ENCODE assay signal across 23 mouse cellular contexts in the genomic region with DNA sequence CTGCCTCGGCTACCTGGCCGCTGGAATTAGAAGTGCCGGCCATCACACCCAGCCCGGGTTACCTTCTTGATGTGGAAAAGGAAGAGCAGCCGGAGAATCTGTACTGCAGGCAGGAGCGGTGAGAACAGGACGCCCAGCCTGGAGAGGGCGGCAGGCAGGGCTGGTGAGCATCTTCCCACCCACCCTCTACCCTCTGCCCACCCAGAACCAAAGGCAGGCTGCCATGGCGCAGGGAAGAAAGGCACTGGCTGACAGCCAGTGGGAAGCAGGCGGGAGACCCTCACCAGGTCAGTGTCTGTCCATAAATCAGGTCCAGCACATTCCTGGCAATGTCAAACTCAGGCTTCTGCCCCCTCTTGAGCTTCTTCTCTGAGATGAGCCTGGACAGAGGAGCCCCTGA. TPM values are rescaled to one million over a fixed set of nuclear protein-coding genes. Genes with fewer than 3 reads are reported as not detected.
A peak's percentile ranks its signal among the peaks of the same experiment; 100 is the strongest.
DNase-seq lines count a peak whose midpoint lies in the region; ATAC-seq and TF ChIP-seq lines count a peak whose summit lies in the region.
"Had no signal": no experiment of that assay in that cellular context is flagged by ENCODE, and none has a peak within 500 bp of the region (broad histone marks: within the 10 kb centered on the region; RNA-seq: fewer than 3 reads in every experiment).

No protein-coding gene starts in this region.

- H3K9ac ChIP-seq in hindbrain, embryonic 15.5 days = no peak overlapping the region
- H3K9ac ChIP-seq in hindbrain, embryonic 11.5 days (ENCODE audit: low read depth, low read length) = no peak overlapping the region
- no peak overlapping the region for H3K9ac ChIP-seq in midbrain, postnatal 0 days (replicated peaks; ENCODE audit: low read length, poor library complexity, severe bottlenecking)
- H3K9ac ChIP-seq in midbrain, embryonic 16.5 days (ENCODE audit: low read depth, low read length) = no peak overlapping the region
- H3K9ac ChIP-seq in intestine, embryonic 15.5 days = no peak overlapping the region
- H3K9ac ChIP-seq in neural tube, embryonic 14.5 days (replicated peaks; ENCODE audit: low read depth, low read length) = no peak overlapping the region
- H3K9ac ChIP-seq: embryonic facial prominence, embryonic 15.5 days; heart, embryonic 13.5 days had no signal

- 0 out of 2 replicates have a peak, but pooled peaks have one; percentile 35 for ATAC-seq in hindbrain, embryonic 15.5 days (ENCODE audit: low FRiP score, low read depth)
- no peak for ATAC-seq in hindbrain, embryonic 11.5 days (ENCODE audit: low FRiP score)
- no peak for ATAC-seq in midbrain, postnatal 0 days (ENCODE audit: low FRiP score)
- ATAC-seq in midbrain, embryonic 16.5 days = no peak
- 0 out of 2 replicates have a peak, but pooled peaks have one; percentile 17 for ATAC-seq in intestine, embryonic 15.5 days
- ATAC-seq in neural tube, embryonic 14.5 days (ENCODE audit: low read depth) = peak; percentile 73; the same call in 1 of the 2 replicates

- 76% methylated on average over 10 of the region's 10 CpGs for WGBS in hindbrain, embryonic 15.5 days
- 91% methylated on average over 10 of the region's 10 CpGs for WGBS in hindbrain, embryonic 11.5 days
- WGBS in midbrain, postnatal 0 days = 87% methylated on average over 10 of the region's 10 CpGs
- 91% methylated on average over 10 of the region's 10 CpGs for WGBS in midbrain, embryonic 16.5 days
- 69% methylated on average over 10 of the region's 10 CpGs for WGBS in intestine, embryonic 15.5 days
- 63% methylated on average over 10 of the region's 10 CpGs for WGBS in neural tube, embryonic 14.5 days

- H3K27me3 ChIP-seq in hindbrain, embryonic 15.5 days = no peaks in the 10 kb centered on the region
- no peaks in the 10 kb centered on the region for H3K27me3 ChIP-seq in hindbrain, embryonic 11.5 days (ENCODE audit: control insufficient read depth, insufficient read depth, low read length)
- no peaks in the 10 kb centered on the region for H3K27me3 ChIP-seq in midbrain, postnatal 0 days (ENCODE audit: insufficient read depth, low read length)
- H3K27me3 ChIP-seq in midbrain, embryonic 16.5 days (ENCODE audit: control insufficient read depth, insufficient read depth, low read depth, low read length) = no peaks in the 10 kb centered on the region
- no peaks in the 10 kb centered on the region for H3K27me3 ChIP-seq in intestine, embryonic 15.5 days (replicated peaks)
- H3K27me3 ChIP-seq in neural tube, embryonic 14.5 days (ENCODE audit: control insufficient read depth, insufficient read depth, low read length) = no peaks in the 10 kb centered on the region
- H3K27me3 ChIP-seq: embryonic facial prominence, embryonic 15.5 days; heart, embryonic 13.5 days had no signal

- TF ChIP-seq CTCF in midbrain, postnatal 0 days (IDR thresholded peaks at IDR 0.05) = no peak

- no peak overlapping the region for H3K4me2 ChIP-seq in hindbrain, embryonic 15.5 days
- H3K4me2 ChIP-seq in hindbrain, embryonic 11.5 days (replicated peaks; ENCODE audit: low read depth, low read length) = no peak overlapping the region
- no peak overlapping the region for H3K4me2 ChIP-seq in midbrain, postnatal 0 days (ENCODE audit: low read depth, low read length, poor library complexity, severe bottlenecking)
- H3K4me2 ChIP-seq in midbrain, embryonic 16.5 days (ENCODE audit: low read length) = no peak overlapping the region
- H3K4me2 ChIP-seq in intestine, embryonic 15.5 days (replicated peaks) = no peak overlapping the region
- no peak overlapping the region for H3K4me2 ChIP-seq in neural tube, embryonic 14.5 days (ENCODE audit: low read depth, low read length)
- H3K4me2 ChIP-seq: embryonic facial prominence, embryonic 15.5 days; heart, embryonic 13.5 days had no signal

- no peak overlapping the region for H3K27ac ChIP-seq in hindbrain, embryonic 15.5 days (replicated peaks)
- no peak overlapping the region for H3K27ac ChIP-seq in hindbrain, embryonic 11.5 days (ENCODE audit: low read depth, low read length)
- no peak overlapping the region for H3K27ac ChIP-seq in midbrain, postnatal 0 days (ENCODE audit: low read depth, low read length)
- no peak overlapping the region for H3K27ac ChIP-seq in midbrain, embryonic 16.5 days (ENCODE audit: low read length)
- H3K27ac ChIP-seq in intestine, embryonic 15.5 days = no peak overlapping the region
- H3K27ac ChIP-seq in neural tube, embryonic 14.5 days (ENCODE audit: low read depth, low read length) = no peak overlapping the region
- H3K27ac ChIP-seq: embryonic facial prominence, embryonic 15.5 days; heart, embryonic 13.5 days had no signal

- H3K4me3 ChIP-seq in hindbrain, embryonic 15.5 days = no peak overlapping the region
- H3K4me3 ChIP-seq in hindbrain, embryonic 11.5 days (ENCODE audit: low read depth, low read length) = no peak overlapping the region
- H3K4me3 ChIP-seq in midbrain, postnatal 0 days (ENCODE audit: low read depth, low read length) = no peak overlapping the region
- no peak overlapping the region for H3K4me3 ChIP-seq in midbrain, embryonic 16.5 days (ENCODE audit: low read depth, low read length)
- H3K4me3 ChIP-seq in intestine, embryonic 15.5 days (replicated peaks) = no peak overlapping the region
- H3K4me3 ChIP-seq in neural tube, embryonic 14.5 days (ENCODE audit: low read depth, low read length) = no peak overlapping the region
- H3K4me3 ChIP-seq: embryonic facial prominence, embryonic 15.5 days; erythroblast, embryonic 14.5 days; forebrain, embryonic 10.5 days; heart, embryonic 13.5 days had no signal

- H3K4me1 ChIP-seq in hindbrain, embryonic 15.5 days (replicated peaks) = peaks cover 15% of the 10 kb centered on the region
- H3K4me1 ChIP-seq in hindbrain, embryonic 11.5 days (replicated peaks; ENCODE audit: control insufficient read depth, insufficient read depth, low read length) = no peaks in the 10 kb centered on the region
- H3K4me1 ChIP-seq in midbrain, postnatal 0 days (ENCODE audit: insufficient read depth, low read length) = no peaks in the 10 kb centered on the region
- H3K4me1 ChIP-seq in midbrain, embryonic 16.5 days (ENCODE audit: control insufficient read depth, insufficient read depth, low read length) = no peaks in the 10 kb centered on the region
- peaks cover 13% of the 10 kb centered on the region for H3K4me1 ChIP-seq in intestine, embryonic 15.5 days (replicated peaks)
- 0 out of 2 replicates have a peak, but pooled peaks cover 3% of the 10 kb centered on the region for H3K4me1 ChIP-seq in neural tube, embryonic 14.5 days (ENCODE audit: control insufficient read depth, insufficient read depth, low read length)
- H3K4me1 ChIP-seq: embryonic facial prominence, embryonic 15.5 days had no signal

- H3K9me3 ChIP-seq in hindbrain, embryonic 15.5 days = no peaks in the 10 kb centered on the region
- no peaks in the 10 kb centered on the region for H3K9me3 ChIP-seq in hindbrain, embryonic 11.5 days (ENCODE audit: control insufficient read depth, low read length)
- H3K9me3 ChIP-seq in midbrain, postnatal 0 days (ENCODE audit: low read length) = no peaks in the 10 kb centered on the region
- no peaks in the 10 kb centered on the region for H3K9me3 ChIP-seq in midbrain, embryonic 16.5 days (replicated peaks; ENCODE audit: control insufficient read depth, low read length, poor library complexity, severe bottlenecking)
- no peaks in the 10 kb centered on the region for H3K9me3 ChIP-seq in intestine, embryonic 15.5 days
- no peaks in the 10 kb centered on the region for H3K9me3 ChIP-seq in neural tube, embryonic 14.5 days (ENCODE audit: control insufficient read depth, low read length)
- H3K9me3 ChIP-seq: embryonic facial prominence, embryonic 15.5 days; forebrain, embryonic 10.5 days; heart, embryonic 13.5 days had no signal

- no peaks in the 10 kb centered on the region for H3K36me3 ChIP-seq in hindbrain, embryonic 15.5 days
- no peaks in the 10 kb centered on the region for H3K36me3 ChIP-seq in hindbrain, embryonic 11.5 days (ENCODE audit: control insufficient read depth, insufficient read depth, low read length)
- no peaks in the 10 kb centered on the region for H3K36me3 ChIP-seq in midbrain, postnatal 0 days (ENCODE audit: insufficient read depth, low read length)
- 0 out of 2 replicates have a peak, but pooled peaks cover under 1% of the 10 kb centered on the region for H3K36me3 ChIP-seq in midbrain, embryonic 16.5 days (ENCODE audit: control insufficient read depth, insufficient read depth, low read length)
- 0 out of 2 replicates have a peak, but pooled peaks cover 2% of the 10 kb centered on the region for H3K36me3 ChIP-seq in intestine, embryonic 15.5 days
- H3K36me3 ChIP-seq in neural tube, embryonic 14.5 days (ENCODE audit: control insufficient read depth, insufficient read depth, low read length) = no peaks in the 10 kb centered on the region

- DNase-seq in hindbrain, embryonic 11.5 days (ENCODE audit: low spot score) = no peak
- DNase-seq in midbrain, postnatal 0 days (ENCODE audit: low spot score) = peak; percentile 15
- no peak for DNase-seq in frontal cortex, postnatal 36 days (ENCODE audit: low spot score in 2 of 2)
- DNase-seq in urinary bladder, adult 18-20 months (ENCODE audit: low spot score in 2 of 2) = no peak
- DNase-seq: adrenal gland, adult 2 months; adrenal gland, postnatal 25 days; cerebellum, adult 18-20 months; embryo, embryonic 11 days; gastrocnemius, postnatal 14 days; heart, postnatal 36 days had no signal

RNA-seq across cellular contexts. Expression of gene Tmc8, which starts 11.5 kb away (rescaled TPM):
- 0.77 and 0.83 TPM in 2 replicates for polyA plus RNA-seq in hindbrain, embryonic 15.5 days (2015; fragmentation: Nextera tagmentation; extraction: Ambion mirVana)
- polyA plus RNA-seq in hindbrain, embryonic 11.5 days (2014; fragmentation: Nextera tagmentation; extraction: Ambion mirVana) = 0.86 and 0.93 TPM in 2 replicates
- 0.33 and 3.2 TPM in 2 replicates for total RNA-seq in midbrain, postnatal 0 days (2014; rRNA removed)
- polyA plus RNA-seq in midbrain, postnatal 0 days (2015; fragmentation: Nextera tagmentation; extraction: Ambion mirVana) = 0.79 and 1.2 TPM in 2 replicates
- polyA plus RNA-seq in midbrain, embryonic 16.5 days (2015; fragmentation: Nextera tagmentation; extraction: Ambion mirVana) = 0.73 and 1.6 TPM in 2 replicates
- 6.6 and 7.7 TPM in 2 replicates for polyA plus RNA-seq in intestine, embryonic 15.5 days (2015; fragmentation: Nextera tagmentation; extraction: Ambion mirVana)
- 0.64 and 1.7 TPM in 2 replicates for polyA plus RNA-seq in neural tube, embryonic 14.5 days (2014; fragmentation: Nextera tagmentation; extraction: Ambion mirVana)

RNA-seq across cellular contexts. Expression of gene Tmc6, which starts 11.6 kb away (rescaled TPM):
- polyA plus RNA-seq in hindbrain, embryonic 15.5 days (2015; fragmentation: Nextera tagmentation; extraction: Ambion mirVana) = 6.0 TPM in 2 replicates
- 8.1 and 9.5 TPM in 2 replicates for polyA plus RNA-seq in hindbrain, embryonic 11.5 days (2014; fragmentation: Nextera tagmentation; extraction: Ambion mirVana)
- total RNA-seq in midbrain, postnatal 0 days (2014; rRNA removed) = 2.8 and 3.9 TPM in 2 replicates
- 2.2 and 3.1 TPM in 2 replicates for polyA plus RNA-seq in midbrain, postnatal 0 days (2015; fragmentation: Nextera tagmentation; extraction: Ambion mirVana)
- 4.2 and 4.5 TPM in 2 replicates for polyA plus RNA-seq in midbrain, embryonic 16.5 days (2015; fragmentation: Nextera tagmentation; extraction: Ambion mirVana)
- 28.3 and 34.7 TPM in 2 replicates for polyA plus RNA-seq in intestine, embryonic 15.5 days (2015; fragmentation: Nextera tagmentation; extraction: Ambion mirVana)
- polyA plus RNA-seq in neural tube, embryonic 14.5 days (2014; fragmentation: Nextera tagmentation; extraction: Ambion mirVana) = 3.9 and 4.8 TPM in 2 replicates

RNA-seq across cellular contexts. Expression of gene 6030468B19Rik, which starts 27.1 kb away (rescaled TPM):
- not detected in 2 replicates for polyA plus RNA-seq in hindbrain, embryonic 15.5 days (2015; fragmentation: Nextera tagmentation; extraction: Ambion mirVana)
- polyA plus RNA-seq in hindbrain, embryonic 11.5 days (2014; fragmentation: Nextera tagmentation; extraction: Ambion mirVana) = 1.5 TPM in 1 of 2 replicates, not detected in the other
- total RNA-seq in midbrain, postnatal 0 days (2014; rRNA removed) = not detected in 2 replicates
- polyA plus RNA-seq in midbrain, postnatal 0 days (2015; fragmentation: Nextera tagmentation; extraction: Ambion mirVana) = not detected in 2 replicates
- polyA plus RNA-seq in midbrain, embryonic 16.5 days (2015; fragmentation: Nextera tagmentation; extraction: Ambion mirVana) = not detected in 2 replicates
- polyA plus RNA-seq in intestine, embryonic 15.5 days (2015; fragmentation: Nextera tagmentation; extraction: Ambion mirVana) = 1.1 and 1.2 TPM in 2 replicates
- polyA plus RNA-seq in neural tube, embryonic 14.5 days (2014; fragmentation: Nextera tagmentation; extraction: Ambion mirVana) = not detected in 2 replicates
- total RNA-seq: adrenal gland, adult 2 months; adrenal gland, postnatal 25 days; ES-E14; gastrocnemius, postnatal 14 days; granulocyte monocyte progenitor cell, adult 5-6 weeks; heart, postnatal 36 days had no signal
- polyA plus RNA-seq: adrenal gland, adult 2 months; forebrain, embryonic 14.5 days; heart, postnatal 0 days had no signal

RNA-seq across cellular contexts. Expression of gene Gm20708, which starts 39.1 kb away (rescaled TPM):
- 0.93 and 1.6 TPM in 2 replicates for polyA plus RNA-seq in hindbrain, embryonic 15.5 days (2015; fragmentation: Nextera tagmentation; extraction: Ambion mirVana)
- polyA plus RNA-seq in hindbrain, embryonic 11.5 days (2014; fragmentation: Nextera tagmentation; extraction: Ambion mirVana) = 0.83 and 1.2 TPM in 2 replicates
- total RNA-seq in midbrain, postnatal 0 days (2014; rRNA removed) = 2.4 TPM in 1 of 2 replicates, not detected in the other
- polyA plus RNA-seq in midbrain, postnatal 0 days (2015; fragmentation: Nextera tagmentation; extraction: Ambion mirVana) = 1.2 and 2.7 TPM in 2 replicates
- polyA plus RNA-seq in midbrain, embryonic 16.5 days (2015; fragmentation: Nextera tagmentation; extraction: Ambion mirVana) = 0.99 and 1.6 TPM in 2 replicates
- 0.26 and 0.38 TPM in 2 replicates for polyA plus RNA-seq in intestine, embryonic 15.5 days (2015; fragmentation: Nextera tagmentation; extraction: Ambion mirVana)
- polyA plus RNA-seq in neural tube, embryonic 14.5 days (2014; fragmentation: Nextera tagmentation; extraction: Ambion mirVana) = 0.68 and 1.2 TPM in 2 replicates
- polyA plus RNA-seq: embryonic facial prominence, embryonic 11.5 days had no signal

RNA-seq across cellular contexts. Expression of gene Syngr2, which starts 39.1 kb away (rescaled TPM):
- polyA plus RNA-seq in hindbrain, embryonic 15.5 days (2015; fragmentation: Nextera tagmentation; extraction: Ambion mirVana) = 17.2 and 19.3 TPM in 2 replicates
- 28.0 and 33.7 TPM in 2 replicates for polyA plus RNA-seq in hindbrain, embryonic 11.5 days (2014; fragmentation: Nextera tagmentation; extraction: Ambion mirVana)
- 18.8 and 25.3 TPM in 2 replicates for total RNA-seq in midbrain, postnatal 0 days (2014; rRNA removed)
- polyA plus RNA-seq in midbrain, postnatal 0 days (2015; fragmentation: Nextera tagmentation; extraction: Ambion mirVana) = 14.0 and 14.6 TPM in 2 replicates
- polyA plus RNA-seq in midbrain, embryonic 16.5 days (2015; fragmentation: Nextera tagmentation; extraction: Ambion mirVana) = 12.8 and 13.8 TPM in 2 replicates
- 135 and 151 TPM in 2 replicates for polyA plus RNA-seq in intestine, embryonic 15.5 days (2015; fragmentation: Nextera tagmentation; extraction: Ambion mirVana)
- 9.7 and 15.8 TPM in 2 replicates for polyA plus RNA-seq in neural tube, embryonic 14.5 days (2014; fragmentation: Nextera tagmentation; extraction: Ambion mirVana)

Comparison
In these comparisons a context has a peak if more than half of its experiments do, and no peak if none do; other contexts are left out.
1. ATAC-seq: peak in hindbrain, embryonic 15.5 days (single experiment), intestine, embryonic 15.5 days (single experiment) and neural tube, embryonic 14.5 days (single experiment); none in hindbrain, embryonic 11.5 days (single experiment), midbrain, postnatal 0 days (single experiment) and midbrain, embryonic 16.5 days (single experiment).